ENCODE assay signal across 12 mouse cellular contexts in genomic region chr2:118656688-118657281, GRCm38 (mm10). TPM values are rescaled to one million over a fixed set of nuclear protein-coding genes. Genes with fewer than 3 reads are reported as not detected.
DNase-seq lines count a peak whose midpoint lies in the region; ATAC-seq lines count a peak whose summit lies in the region.
"Had no signal": no experiment of that assay in that cellular context is flagged by ENCODE, and none has a peak within 500 bp of the region (broad histone marks: within the 10 kb centered on the region; RNA-seq: fewer than 3 reads in every experiment).

No protein-coding gene starts in this region.

- 34% methylated on average over 3 of the region's 3 CpGs for WGBS in kidney, embryonic 16.5 days
- WGBS in embryonic facial prominence, embryonic 13.5 days: 22% methylated on average over 3 of the region's 3 CpGs
- WGBS in intestine, embryonic 14.5 days: 17% methylated on average over 3 of the region's 3 CpGs
- WGBS in midbrain, embryonic 15.5 days: 18% methylated on average over 3 of the region's 3 CpGs

- no peaks in the 10 kb centered on the region; the same call in 1 of the 2 replicates for H3K27me3 ChIP-seq in kidney, embryonic 16.5 days (ENCODE audit: insufficient read depth, low read length)
- peaks cover 2% of the 10 kb centered on the region; the same call in 1 of the 2 replicates for H3K27me3 ChIP-seq in embryonic facial prominence, embryonic 13.5 days
- H3K27me3 ChIP-seq in intestine, embryonic 14.5 days (replicated peaks; ENCODE audit: control insufficient read depth, insufficient read depth, low read length): no peaks in the 10 kb centered on the region
- no peaks in the 10 kb centered on the region for H3K27me3 ChIP-seq in midbrain, embryonic 15.5 days (replicated peaks)
- H3K27me3 ChIP-seq: Patski had no signal

- no peaks in the 10 kb centered on the region for H3K9me3 ChIP-seq in kidney, embryonic 16.5 days (ENCODE audit: low read length)
- no peaks in the 10 kb centered on the region for H3K9me3 ChIP-seq in embryonic facial prominence, embryonic 13.5 days
- H3K9me3 ChIP-seq in intestine, embryonic 14.5 days (ENCODE audit: control insufficient read depth, low read length): no peaks in the 10 kb centered on the region
- no peaks in the 10 kb centered on the region for H3K9me3 ChIP-seq in midbrain, embryonic 15.5 days

- peak; percentile 64; the same call in 1 of the 2 replicates for ATAC-seq in kidney, embryonic 16.5 days (ENCODE audit: low FRiP score, low TSS enrichment)
- no peak for ATAC-seq in embryonic facial prominence, embryonic 13.5 days (ENCODE audit: insufficient number of reproducible peaks, insufficient read depth, low FRiP score, low TSS enrichment, low read depth)
- peak; percentile 57 for ATAC-seq in intestine, embryonic 14.5 days (replicated peaks; ENCODE audit: low FRiP score, low TSS enrichment, low read depth)
- ATAC-seq in midbrain, embryonic 15.5 days (replicated peaks): no peak
- ATAC-seq in activated CD4-positive, CD25-positive, alpha-beta regulatory T cell, adult 4 months: no peak
- ATAC-seq: Patski had no signal

- H3K27ac ChIP-seq in kidney, embryonic 16.5 days (ENCODE audit: low read length): peak overlapping the region; percentile 37
- peak overlapping the region; percentile 62 for H3K27ac ChIP-seq in embryonic facial prominence, embryonic 13.5 days
- H3K27ac ChIP-seq in intestine, embryonic 14.5 days (ENCODE audit: low read depth): peak overlapping the region; percentile 71
- peak overlapping the region; percentile 48; the same call in 1 of the 2 replicates for H3K27ac ChIP-seq in midbrain, embryonic 15.5 days

- DNase-seq in kidney, adult 11 months: no peak
- peak; percentile 67 for DNase-seq in intestine, embryonic 14.5 days (ENCODE audit: low spot score)
- no peak for DNase-seq in spleen, postnatal 10 days (ENCODE audit: low spot score in 2 of 2)
- DNase-seq in right cerebral cortex, postnatal 36 days (ENCODE audit: low spot score in 2 of 2): no peak
- DNase-seq: cerebellum, adult 11-12 months; gastrocnemius, postnatal 10 days had no signal

- no peaks in the 10 kb centered on the region for H3K36me3 ChIP-seq in kidney, embryonic 16.5 days (ENCODE audit: insufficient read depth, low read length)
- H3K36me3 ChIP-seq in embryonic facial prominence, embryonic 13.5 days: no peaks in the 10 kb centered on the region
- no peaks in the 10 kb centered on the region for H3K36me3 ChIP-seq in intestine, embryonic 14.5 days (ENCODE audit: control insufficient read depth, insufficient read depth, low read length)
- H3K36me3 ChIP-seq in midbrain, embryonic 15.5 days (replicated peaks): no peaks in the 10 kb centered on the region

- no peak overlapping the region for H3K4me3 ChIP-seq in kidney, embryonic 16.5 days (ENCODE audit: low read length)
- H3K4me3 ChIP-seq in embryonic facial prominence, embryonic 13.5 days: no peak overlapping the region
- H3K4me3 ChIP-seq in intestine, embryonic 14.5 days (ENCODE audit: low read depth, low read length): no peak overlapping the region
- H3K4me3 ChIP-seq in midbrain, embryonic 15.5 days: no peak overlapping the region

- H3K4me1 ChIP-seq in kidney, embryonic 16.5 days (ENCODE audit: insufficient read depth, low read length): peaks cover 15% of the 10 kb centered on the region
- peaks cover 30% of the 10 kb centered on the region for H3K4me1 ChIP-seq in embryonic facial prominence, embryonic 13.5 days
- H3K4me1 ChIP-seq in intestine, embryonic 14.5 days (replicated peaks; ENCODE audit: control insufficient read depth, insufficient read depth, low read length): peaks cover 28% of the 10 kb centered on the region
- peaks cover 20% of the 10 kb centered on the region for H3K4me1 ChIP-seq in midbrain, embryonic 15.5 days

- no peak overlapping the region for H3K4me2 ChIP-seq in kidney, embryonic 16.5 days (replicated peaks; ENCODE audit: low read depth, low read length)
- no peak overlapping the region for H3K4me2 ChIP-seq in embryonic facial prominence, embryonic 13.5 days
- no peak overlapping the region for H3K4me2 ChIP-seq in intestine, embryonic 14.5 days (ENCODE audit: low read length)
- no peak overlapping the region for H3K4me2 ChIP-seq in midbrain, embryonic 15.5 days

- no peak overlapping the region for H3K9ac ChIP-seq in kidney, embryonic 16.5 days (replicated peaks; ENCODE audit: low read length)
- peak overlapping the region; percentile 49; the same call in 1 of the 2 replicates for H3K9ac ChIP-seq in embryonic facial prominence, embryonic 13.5 days
- no peak overlapping the region for H3K9ac ChIP-seq in intestine, embryonic 14.5 days (ENCODE audit: low read length)
- H3K9ac ChIP-seq in midbrain, embryonic 15.5 days: no peak overlapping the region

RNA-seq across cellular contexts. Expression of gene Pak6, which starts 6.3 kb away (rescaled TPM):
- 0.60 and 1.4 TPM in 2 replicates for polyA plus RNA-seq in kidney, embryonic 16.5 days (2015; fragmentation: Nextera tagmentation; extraction: Ambion mirVana)
- polyA plus RNA-seq in embryonic facial prominence, embryonic 13.5 days (2015; fragmentation: Nextera tagmentation; extraction: Ambion mirVana): 2.2 and 2.7 TPM in 2 replicates
- polyA plus RNA-seq in intestine, embryonic 14.5 days (2014; fragmentation: Nextera tagmentation; extraction: Ambion mirVana): 2.4 and 2.7 TPM in 2 replicates
- polyA plus RNA-seq in midbrain, embryonic 15.5 days (2015; fragmentation: Nextera tagmentation; extraction: Ambion mirVana): 67.8 and 69.1 TPM in 2 replicates
- not detected for polyA plus RNA-seq in activated CD4-positive, CD25-positive, alpha-beta regulatory T cell, adult 4 months (2017; shearing (Covaris generic))

RNA-seq across cellular contexts. Expression of gene Ankrd63, which starts 47.0 kb away (rescaled TPM):
- polyA plus RNA-seq in kidney, embryonic 16.5 days (2015; fragmentation: Nextera tagmentation; extraction: Ambion mirVana): 0.25 and 0.30 TPM in 2 replicates
- 0.07 TPM in 1 of 2 replicates, not detected in the other for polyA plus RNA-seq in embryonic facial prominence, embryonic 13.5 days (2015; fragmentation: Nextera tagmentation; extraction: Ambion mirVana)
- polyA plus RNA-seq in intestine, embryonic 14.5 days (2014; fragmentation: Nextera tagmentation; extraction: Ambion mirVana): 0.19 and 0.20 TPM in 2 replicates
- not detected in 2 replicates for polyA plus RNA-seq in midbrain, embryonic 15.5 days (2015; fragmentation: Nextera tagmentation; extraction: Ambion mirVana)
- polyA plus RNA-seq in activated CD4-positive, CD25-positive, alpha-beta regulatory T cell, adult 4 months (2017; shearing (Covaris generic)): not detected
- polyA plus RNA-seq: liver, adult 2 months had no signal

RNA-seq across cellular contexts. Expression of gene Bub1b, which starts 58.8 kb away (rescaled TPM):
- 102 and 112 TPM in 2 replicates for polyA plus RNA-seq in kidney, embryonic 16.5 days (2015; fragmentation: Nextera tagmentation; extraction: Ambion mirVana)
- 78.0 and 79.2 TPM in 2 replicates for polyA plus RNA-seq in embryonic facial prominence, embryonic 13.5 days (2015; fragmentation: Nextera tagmentation; extraction: Ambion mirVana)
- polyA plus RNA-seq in intestine, embryonic 14.5 days (2014; fragmentation: Nextera tagmentation; extraction: Ambion mirVana): 81.4 and 94.0 TPM in 2 replicates
- polyA plus RNA-seq in midbrain, embryonic 15.5 days (2015; fragmentation: Nextera tagmentation; extraction: Ambion mirVana): 10.7 and 15.0 TPM in 2 replicates
- polyA plus RNA-seq in activated CD4-positive, CD25-positive, alpha-beta regulatory T cell, adult 4 months (2017; shearing (Covaris generic)): 10 to 100 TPM; 11.4 to 18.8 TPM

Comparison
In these comparisons a context has a peak if more than half of its experiments do, and no peak if none do; other contexts are left out.
1. ATAC-seq: peak in kidney, embryonic 16.5 days (single experiment) and intestine, embryonic 14.5 days (single experiment); none in embryonic facial prominence, embryonic 13.5 days (single experiment), midbrain, embryonic 15.5 days (single experiment) and activated CD4-positive, CD25-positive, alpha-beta regulatory T cell, adult 4 months (single experiment).
2. RNA of gene Pak6, which starts 6.3 kb away (polyA plus RNA-seq): 67.8 to 69.1 TPM in midbrain, embryonic 15.5 days; 2.4 to 2.7 TPM in intestine, embryonic 14.5 days, 2.2 to 2.7 TPM in embryonic facial prominence, embryonic 13.5 days, 0.60 to 1.4 TPM in kidney, embryonic 16.5 days and not detected in activated CD4-positive, CD25-positive, alpha-beta regulatory T cell, adult 4 months; every median in the first group is over 10 times any median in the second.
3. Peak in every context shown above with its lines, with median percentiles within 50 percentile points of each other: H3K27ac ChIP-seq.